Mouse (Mus musculus) thymus, postnatal 25 days (tissue): ENCODE data around the gene Spop.
"Not testable (repeated sequence)": the region's sequence is repeated elsewhere in the genome, so short reads cannot be mapped to it uniquely, and the experiment has no call there.

Experiments used
- DNase-seq: peaks from one replicate; pipeline ENCODE4 v3.0.0; 2022

Spop gene

DNA sequence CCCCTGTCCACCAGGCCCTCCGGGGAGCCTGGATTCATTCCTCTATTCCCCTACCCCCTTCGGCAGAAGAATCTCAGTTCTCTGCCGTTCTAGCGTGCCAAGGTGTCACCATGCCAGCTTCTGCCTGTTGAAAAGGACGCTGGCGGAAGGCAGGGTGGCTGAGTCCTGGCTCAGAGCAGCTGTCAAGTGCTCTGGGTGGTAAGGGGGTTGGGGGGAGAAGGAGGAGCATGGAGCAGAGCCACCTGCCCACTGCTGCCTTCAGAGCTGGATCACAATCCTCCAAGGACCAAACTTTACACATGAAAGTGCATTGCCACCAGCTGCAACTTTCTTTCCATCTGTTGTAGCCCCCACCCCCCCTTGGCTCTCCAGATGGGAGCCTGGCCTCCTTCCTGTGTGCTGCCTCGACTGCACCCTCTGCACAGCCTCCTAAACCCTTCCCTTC, 21.6 kb upstream of the Spop start:
- DNase-seq = peak; percentile 64

DNA sequence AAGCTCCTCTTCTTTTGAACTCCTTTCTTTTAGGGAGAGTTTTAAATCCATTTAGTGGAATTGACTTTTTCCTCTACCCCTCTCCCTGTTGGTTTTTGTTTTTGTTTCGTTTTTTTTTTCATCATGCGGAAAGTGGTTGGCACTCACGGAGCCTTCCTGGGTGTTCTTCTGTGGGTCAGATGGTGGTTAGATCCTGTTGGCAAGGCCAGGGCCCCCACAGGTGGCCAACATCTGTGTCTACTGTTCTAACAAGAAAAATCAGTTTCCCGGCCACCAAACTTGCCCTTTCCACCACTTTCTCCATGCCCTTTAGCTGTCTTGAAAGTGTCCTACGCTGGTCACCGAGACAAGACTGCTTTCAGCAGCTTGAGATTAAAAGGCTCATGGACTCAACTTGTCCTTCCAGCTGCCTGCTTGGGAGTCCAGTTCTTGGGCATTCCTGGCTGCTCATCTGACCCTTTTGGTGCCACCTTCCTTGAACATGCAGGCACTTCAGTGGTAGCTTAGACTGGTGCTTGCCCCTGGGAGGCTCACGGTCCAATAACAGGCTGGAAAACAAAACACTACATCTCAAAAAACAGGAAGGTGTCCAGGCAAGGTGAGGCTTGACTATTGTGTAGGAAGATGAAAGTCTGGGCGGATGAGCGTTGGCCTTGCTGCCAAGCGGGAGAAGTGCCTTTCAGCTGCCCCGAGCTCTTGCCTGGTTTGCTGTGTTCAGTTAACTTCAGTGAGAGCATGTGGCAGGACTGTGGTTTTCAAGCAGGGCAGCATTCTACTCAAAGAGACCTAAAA, 21.0 kb upstream of the Spop start:
- DNase-seq = peak; percentile 55

DNA sequence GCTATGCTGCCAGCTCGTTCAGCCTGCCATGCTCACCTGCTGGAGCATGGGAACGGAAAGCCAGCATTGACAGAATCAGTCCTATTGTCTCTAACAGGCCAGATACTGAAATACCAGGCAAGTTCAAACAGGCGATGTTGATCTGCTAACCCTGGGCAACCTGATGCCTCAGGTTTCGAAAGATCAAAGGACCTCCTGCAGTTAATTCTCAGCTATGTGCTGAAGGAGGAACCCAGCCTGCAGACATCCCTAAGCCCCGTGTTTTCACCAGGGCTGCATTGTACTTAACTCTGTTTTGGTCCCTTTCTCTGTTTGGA, 20.4 kb upstream of the Spop start:
- DNase-seq = no peak

DNA sequence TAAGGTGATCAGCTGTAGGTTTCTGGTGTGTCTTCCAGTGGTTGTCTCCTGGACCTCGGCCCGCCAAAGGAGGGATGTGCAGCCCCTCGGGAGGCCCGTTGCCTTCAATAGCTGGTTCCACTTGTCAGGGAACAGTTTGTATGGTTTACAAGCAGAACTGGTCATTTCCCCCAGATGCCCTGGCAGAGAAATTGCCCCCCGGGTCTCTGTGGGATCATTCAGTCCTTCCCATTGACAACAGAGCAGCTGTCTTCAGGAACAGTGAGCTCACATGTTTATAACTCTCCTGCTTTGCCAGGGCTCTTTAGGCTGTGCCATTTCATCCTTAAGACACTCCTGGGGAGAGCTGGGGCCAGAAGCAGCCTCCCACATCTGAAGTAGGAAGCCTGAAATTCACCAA, 19.8 kb upstream of the Spop start:
- DNase-seq = no peak

DNA sequence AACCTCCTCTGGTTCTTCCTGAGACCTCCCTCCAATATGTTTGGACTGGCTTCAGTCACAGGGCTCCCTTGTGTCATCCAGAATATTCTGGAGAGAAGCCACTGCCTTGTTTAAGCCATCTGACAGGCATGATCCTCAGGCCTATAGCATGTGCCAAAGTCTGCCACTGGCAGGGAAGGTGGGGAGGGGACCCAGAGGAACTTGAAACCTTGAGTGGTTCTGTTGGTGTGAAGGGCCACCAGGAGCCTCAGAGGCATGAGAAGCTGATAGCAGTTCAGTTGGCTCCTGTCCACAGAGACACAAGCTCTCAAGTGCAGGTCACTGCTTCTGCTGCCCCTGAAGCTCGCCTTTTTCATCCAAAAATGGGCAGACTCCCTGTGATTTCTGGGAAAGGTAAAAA, 17.3 kb upstream of the Spop start:
- DNase-seq = no peak

DNA sequence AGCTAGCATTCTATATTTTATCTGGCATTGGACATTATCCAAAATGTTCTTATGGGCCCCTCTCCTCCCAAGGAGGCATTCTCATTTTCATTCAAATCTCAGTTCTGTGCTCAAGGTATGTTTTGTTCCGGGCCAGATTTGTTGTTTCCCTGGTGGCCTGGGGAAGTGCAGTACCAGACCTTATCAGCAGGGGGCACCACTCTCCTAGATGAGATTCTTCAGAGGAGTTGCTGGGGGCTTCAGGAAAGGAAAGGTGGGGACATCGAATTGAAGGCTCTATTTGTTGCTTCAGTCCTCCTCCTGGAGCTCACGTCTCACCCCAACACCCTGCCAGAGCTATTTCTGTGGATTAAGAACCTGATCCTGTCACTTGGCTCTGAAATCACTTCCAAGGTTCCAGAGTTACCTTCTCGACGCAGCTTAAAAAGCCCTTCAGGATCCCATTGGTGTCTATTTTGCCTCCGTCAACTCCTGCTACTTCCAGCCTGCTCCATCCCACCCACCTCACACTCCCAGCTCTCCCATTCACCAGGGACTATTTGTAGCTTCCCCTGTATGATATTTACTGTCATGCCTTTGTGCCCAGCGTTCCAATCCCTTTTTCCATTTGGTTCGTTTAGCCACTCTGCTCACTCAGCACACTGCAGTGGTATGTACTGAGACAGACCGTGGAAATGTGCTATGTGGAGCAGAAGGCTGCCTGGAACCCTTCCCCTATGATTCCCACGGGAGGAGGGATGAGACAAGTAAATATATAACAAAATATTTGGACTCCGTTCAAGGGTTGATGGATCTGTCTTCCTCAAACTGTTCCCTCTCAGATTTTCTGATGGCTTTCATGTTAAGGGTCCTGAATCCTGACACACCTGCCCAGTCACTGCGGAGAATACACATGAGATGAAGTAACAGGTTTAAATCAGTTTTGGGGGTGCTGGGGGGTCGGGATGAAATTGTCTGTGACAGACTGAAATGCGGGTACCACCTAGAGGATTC, 15.7 kb upstream of the Spop start:
- DNase-seq = peak; percentile 80

DNA sequence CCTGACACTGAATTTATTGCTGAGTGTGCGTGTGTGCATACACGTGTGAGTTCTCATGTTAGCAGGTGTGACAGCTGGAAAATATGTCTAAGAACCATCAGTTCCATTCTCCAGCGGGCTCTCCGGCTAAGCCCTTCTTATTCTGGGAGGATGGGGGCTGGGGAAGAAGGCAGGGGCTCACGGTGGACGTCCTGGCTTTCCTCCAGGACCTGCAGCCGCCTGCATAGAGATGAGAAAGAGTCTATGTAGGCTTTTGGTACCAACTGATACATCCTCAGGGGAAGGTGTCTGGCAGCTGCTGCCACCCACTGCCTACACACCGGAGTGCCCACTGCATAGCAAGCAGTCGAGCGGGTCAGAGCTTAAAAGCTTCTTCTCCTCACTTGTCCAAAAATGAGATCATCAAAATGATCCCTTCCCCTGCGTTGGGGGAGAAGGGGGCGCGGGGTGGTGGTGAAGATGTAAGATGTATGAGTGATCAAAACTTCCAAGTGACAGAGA, 14.3 kb upstream of the Spop start:
- no peak for DNase-seq

DNA sequence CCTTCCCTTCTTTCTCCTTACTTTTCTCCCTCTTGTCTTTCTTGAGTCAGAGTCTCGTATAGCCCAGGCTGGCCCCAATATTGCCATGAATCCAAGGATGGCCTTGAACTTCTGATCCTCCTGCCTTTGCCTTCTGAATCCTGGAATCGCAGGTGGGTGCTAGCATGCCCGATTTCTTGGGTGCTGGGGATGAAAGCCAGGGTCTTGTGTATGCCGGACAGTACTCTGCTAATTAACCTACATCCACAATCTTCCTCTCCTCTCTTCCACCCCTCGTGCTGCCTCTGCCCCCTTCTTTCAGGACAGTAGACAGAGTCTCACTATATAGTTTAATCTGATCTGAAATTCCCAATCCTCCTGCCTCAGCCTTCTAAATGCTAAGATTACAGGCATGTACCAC, 12.3 kb upstream of the Spop start:
- DNase-seq = no peak

DNA sequence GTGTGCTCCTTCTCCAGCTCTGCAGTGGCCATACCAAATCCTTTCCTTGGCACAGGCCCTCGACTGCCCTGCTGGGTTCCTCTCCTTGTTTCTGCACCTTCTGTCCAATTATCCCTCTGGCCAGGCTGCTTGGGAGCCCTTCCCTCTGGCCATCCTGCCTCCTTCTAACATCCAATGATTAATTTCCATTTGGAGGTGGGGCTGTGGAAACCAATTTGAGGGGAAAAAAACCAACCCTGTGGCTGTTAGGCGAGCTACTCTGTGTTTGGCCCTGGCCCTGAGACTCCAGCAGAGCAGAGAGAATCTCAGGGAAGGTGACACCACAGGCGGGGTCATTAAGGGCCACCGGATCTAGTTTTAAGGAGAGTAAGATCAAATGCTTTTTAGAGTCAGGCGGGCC, 11.7 kb upstream of the Spop start:
- no peak for DNase-seq

DNA sequence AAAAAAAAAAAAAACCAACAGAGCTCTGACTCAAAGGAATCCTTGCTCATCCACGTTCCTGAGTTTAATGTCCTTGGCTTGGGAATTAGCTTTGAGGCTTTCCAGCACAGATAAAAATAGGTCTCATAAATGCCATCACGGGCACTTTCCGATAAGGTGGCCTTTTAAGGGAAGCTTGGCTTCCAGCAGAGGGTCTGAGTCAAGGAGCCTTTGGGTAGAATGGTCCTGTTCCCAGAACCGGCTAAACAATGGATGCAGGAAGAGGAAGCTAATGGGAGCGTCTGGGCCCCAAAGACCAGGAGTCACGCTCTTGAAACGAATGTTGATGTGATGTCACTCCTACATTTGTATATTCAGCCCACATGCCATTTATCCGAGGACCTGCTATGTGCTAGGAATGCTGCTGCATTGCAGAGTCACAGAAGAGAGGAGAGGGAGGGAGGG, 11.2 kb upstream of the Spop start:
- DNase-seq = no peak

DNA sequence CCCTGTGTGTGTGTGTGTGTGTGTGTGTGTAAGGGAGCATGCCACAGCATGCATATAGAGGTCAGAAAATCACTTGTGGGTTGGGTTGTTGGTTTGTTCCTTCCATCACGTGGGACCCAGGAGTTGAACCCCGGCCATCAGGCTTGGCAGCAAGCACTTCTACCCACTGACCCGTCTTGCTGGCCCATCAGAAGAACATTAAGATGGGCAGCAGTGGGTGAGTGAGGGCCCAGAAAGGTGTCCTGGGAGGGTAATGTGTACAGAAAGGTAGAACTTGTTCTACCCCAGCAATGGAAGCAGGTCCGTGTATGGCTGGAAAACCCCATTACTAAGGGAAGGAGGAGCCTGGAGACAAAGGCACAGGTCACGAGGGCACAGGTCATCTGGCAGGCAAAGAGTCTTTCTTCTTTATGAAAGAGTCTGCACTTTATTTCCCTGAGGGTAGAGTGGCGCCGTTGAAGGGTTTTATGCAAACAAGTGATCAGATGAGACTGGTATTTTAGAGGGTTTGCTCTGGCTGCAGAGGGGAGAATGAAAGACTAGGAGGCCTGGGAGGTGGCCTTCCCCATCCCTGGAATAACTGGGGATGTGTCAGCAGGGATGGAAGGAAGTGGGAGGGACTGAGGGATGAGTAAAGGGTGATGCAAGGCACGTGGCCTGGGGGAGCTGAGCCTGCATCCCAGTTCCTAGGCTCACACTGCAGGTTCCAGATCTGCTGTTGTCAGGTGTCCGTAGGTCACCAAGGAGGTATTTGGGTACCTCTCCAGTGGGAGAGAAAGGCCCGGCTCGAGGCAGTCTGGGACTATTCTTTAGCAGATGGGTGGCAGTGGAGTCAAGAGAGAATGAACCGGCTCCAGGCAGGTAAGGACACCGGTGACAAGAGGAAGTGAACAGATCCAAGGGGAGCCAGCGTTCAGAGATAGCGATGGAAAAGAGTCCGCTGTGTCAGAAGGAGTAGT, 10.2 kb upstream of the Spop start:
- DNase-seq = no peak

DNA sequence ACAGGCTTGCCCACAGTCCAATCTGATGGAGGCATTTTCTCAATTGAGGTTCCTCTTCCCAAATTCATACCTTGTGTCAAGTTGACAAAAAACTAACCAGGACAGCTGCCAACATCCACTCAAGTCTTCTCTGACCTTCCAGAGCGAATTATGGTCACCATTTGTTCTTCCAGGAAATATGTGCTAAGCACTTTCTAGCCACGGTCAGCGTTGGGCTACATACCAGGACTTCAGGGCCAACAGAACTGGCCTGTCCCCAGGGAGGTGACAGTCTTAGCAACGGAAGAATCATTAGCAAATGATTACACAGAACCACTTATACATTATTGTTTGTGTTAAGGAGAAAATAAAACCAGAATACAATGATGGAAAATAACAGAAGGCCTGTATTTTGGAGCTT, 8.1 kb upstream of the Spop start:
- DNase-seq = no peak

DNA sequence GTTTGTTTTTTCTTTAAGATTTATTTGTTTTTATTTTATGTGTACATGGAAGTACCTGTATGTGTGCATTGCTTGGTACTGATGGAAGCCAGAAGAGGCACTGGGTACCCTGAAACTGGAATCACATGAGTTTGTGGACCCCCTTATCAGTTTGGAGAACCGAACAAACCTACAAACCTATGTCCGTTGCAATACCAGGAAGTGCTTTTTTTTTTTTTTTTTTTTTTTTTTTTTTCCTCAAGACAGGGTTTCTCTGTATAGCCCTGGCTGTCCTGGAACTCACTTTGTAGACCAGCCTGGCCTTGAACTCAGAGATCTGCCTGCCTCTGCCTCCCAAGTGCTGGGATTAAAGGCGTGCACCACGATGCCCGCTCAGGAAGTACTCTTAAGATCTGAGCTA, 7.5 kb upstream of the Spop start:
- not testable (repeated sequence) for DNase-seq

DNA sequence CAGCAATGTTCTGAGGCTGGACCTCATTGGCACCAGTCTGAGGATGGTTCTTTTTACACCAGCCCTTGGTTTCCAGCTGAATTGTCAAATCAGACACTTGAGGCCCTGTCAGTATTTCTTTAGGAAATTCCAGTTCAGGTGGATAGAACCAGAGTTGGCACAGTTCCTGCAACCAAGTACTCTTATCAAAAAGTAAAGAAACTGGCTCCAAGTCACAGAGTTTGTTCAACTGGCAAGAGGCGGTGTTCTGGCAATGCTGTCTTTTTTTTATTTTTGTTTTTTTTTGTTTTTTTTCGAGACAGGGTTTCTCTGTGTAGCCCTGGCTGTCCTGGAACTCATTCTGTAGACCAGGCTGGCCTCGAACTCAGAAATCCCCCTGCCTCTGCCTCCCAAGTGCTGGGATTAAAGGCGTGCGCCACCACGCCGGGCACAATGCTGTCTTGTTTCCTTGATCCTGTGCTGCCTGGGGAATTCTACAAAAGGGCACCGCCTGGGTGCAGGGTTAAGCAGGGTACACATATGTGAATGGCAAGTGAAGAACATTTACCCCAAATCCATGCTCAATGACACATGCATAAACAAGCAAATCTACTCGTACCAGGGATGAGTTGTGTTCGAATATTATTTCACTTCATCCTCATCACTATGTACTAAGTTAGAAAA, 4.3 kb upstream of the Spop start:
- DNase-seq = no peak

DNA sequence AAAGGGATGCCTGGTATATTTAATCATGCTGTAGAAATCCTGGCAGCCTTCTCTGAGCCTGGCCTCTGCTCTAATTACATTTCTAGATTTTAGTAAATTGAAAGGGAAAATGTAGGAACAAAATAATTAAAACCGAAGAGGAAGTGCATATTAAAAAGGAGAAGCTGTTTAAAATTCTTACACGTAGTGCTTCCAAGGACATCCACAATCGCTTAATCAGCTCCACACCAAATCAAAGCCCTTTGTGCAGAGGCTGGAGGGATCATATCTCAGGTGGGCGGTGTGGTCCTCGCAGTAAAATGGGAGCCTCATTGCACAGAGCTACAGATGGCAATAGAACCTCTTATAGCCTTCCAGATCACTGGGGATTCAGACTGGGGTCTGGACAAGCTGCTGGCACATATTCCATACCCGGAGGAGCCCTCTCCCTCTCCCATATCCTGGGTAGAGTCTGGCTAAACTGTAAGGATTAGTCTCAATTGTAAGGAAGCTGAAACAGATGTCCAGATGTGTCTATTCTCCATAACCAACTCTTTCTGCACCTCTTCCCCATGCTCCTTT, 2.3 kb upstream of the Spop start:
- no peak for DNase-seq

DNA sequence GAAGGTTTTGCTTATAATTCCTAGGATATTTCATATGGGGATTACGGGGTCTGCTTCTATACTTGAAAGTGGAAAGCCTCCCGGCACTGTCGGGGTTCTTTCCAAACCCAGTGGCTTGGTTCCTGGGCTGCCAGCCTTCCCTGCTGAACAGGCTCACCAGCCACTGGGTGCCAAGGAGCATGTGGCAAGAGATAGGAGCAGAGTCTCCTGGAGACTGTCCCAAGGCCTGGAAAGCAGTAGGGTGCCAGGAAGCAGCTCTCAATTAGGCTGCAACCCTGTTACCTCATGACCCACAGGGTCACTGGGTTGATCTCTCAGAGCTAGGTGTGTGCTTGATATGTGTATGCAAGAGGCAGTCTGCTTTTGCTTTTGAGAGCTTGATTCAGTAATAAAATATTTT, 1.3 kb upstream of the Spop start:
- no peak for DNase-seq

DNA sequence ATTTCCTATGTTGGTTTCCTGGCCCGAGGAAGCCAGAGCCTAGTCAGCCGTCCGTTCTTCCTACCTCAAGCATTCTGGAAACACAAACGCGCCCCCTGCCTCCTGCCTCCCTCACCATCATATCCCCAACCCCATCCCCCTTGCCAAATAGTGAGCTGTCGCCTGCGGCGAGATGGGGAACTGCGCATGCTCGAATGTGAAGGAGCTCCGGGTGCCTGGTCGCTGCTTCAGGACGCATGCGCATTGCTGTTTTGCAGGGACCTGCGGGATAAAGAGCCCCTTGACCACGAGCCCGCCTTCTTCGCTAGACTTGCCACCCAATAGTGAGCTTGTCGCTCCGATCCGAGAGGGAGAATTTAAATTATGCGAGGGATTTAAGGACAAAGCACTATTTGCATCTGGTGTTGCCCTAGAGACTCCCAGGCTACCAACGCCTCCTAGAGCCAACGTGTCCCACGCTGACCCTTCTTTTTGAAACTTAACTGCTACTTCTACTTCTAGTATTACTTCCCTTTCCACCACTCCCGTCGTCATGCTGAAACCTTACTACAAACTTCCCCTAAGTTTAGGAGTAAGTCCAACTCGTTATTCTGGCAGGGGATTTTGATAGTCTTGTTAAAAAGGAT, 769 bp downstream of the Spop start:
- peak; percentile 93 for DNase-seq

DNA sequence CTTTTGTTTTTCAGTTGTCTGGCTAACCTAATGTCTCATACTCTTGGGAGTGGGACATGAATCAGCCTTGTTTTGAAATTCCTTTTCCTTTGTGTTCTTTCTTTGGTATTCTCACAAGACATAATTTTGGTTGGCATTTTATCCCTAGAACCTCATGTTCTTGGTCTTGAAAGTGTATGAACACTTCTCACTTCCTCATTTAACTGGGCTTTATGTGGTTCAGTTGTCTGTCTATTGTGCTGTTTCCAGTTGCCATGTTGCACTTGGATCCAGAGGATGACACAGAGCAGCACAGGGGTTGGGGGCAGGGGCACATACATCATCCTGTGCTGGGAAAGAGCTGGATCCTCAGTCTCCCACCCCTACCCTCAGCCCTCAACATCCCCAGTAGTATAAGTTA, 2.1 kb downstream of the Spop start:
- no peak for DNase-seq

DNA sequence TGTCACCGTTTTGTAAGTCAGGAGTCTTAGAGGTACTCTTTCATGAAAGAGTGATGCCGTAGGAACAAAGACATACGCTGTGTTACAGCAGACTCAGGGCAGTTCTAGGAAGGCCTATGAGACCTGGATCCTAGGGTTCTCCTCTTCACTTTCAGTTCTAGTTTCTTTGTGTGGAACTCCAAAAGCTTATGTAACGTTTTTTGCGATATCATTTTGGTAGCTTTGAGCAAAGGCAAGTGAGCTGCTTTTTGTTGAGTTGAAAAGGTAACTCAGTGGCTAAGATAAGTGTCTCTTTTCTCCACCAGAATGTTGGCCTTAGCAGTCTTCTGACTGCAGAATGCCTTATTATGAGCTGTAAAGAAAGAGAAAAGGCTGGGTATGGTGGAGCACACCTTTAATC, 3.5 kb downstream of the Spop start:
- DNase-seq = no peak

DNA sequence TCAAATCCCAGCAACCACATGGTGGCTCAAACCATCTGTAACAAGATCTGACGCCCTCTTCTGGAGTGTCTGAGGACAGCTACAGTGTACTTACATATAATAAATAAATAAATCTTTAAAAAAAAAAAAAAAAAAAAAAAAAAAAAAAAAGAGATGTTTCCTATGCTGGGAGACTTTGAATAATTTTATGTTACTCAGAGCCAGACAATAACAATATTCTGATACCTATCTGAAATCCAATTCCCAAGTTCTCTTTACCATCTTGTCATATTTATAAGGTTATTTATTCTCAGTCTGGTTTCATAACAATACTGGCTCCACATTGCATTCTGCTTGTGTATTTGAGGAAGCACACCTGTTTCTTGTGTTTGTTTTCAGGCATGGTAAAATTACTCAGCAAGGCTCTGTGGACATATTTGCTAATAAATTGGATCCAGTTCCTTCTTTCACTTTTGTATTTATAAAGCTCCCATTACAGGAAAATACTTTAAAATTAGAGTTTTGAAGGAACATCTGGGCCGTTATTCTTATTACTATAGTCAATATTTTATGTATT, 7.1 kb downstream of the Spop start:
- DNase-seq = no peak

DNA sequence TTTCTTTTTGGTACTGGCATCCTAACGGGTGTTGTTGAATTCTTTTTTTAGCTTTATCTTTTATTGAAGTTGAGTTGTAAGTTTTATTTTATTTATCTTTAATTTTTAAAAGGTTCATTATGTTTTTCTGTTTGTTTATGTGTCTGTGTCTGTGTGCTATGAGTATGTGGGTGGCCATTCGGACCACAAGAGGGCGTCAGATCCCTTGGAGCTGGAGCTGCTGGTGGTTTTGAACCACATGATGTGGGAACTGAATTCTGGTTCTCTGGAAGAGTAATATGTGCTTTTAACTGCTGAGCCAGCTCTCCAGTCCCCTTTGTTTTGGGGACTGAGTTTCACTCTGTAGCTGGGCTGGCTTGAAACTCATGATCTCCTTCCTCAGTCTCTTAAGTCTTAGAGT, 9.6 kb downstream of the Spop start:
- DNase-seq = no peak
